Mouse (Mus musculus) small intestine, adult 2 months (tissue): ENCODE data around the gene Gtpbp8.

ENCODE experiments used
- CTCF ChIP-seq: fragments of 200-500 bp; IDR thresholded peaks from 2 replicates; pipeline ENCODE4 v1.5.1; 2012; ENCODE audit warnings: low read depth, mild to moderate bottlenecking, control low read depth, inconsistent platforms, low read length, moderate library complexity, mixed read lengths; ENCODE audit not compliant: insufficient replicate concordance, insufficient read length; ENCODE audit errors: extremely low read depth
- POLR2A ChIP-seq: fragments of 200-500 bp; IDR thresholded peaks from 2 replicates; pipeline ENCODE4 v1.6.1; 2012; ENCODE audit warnings: low read depth, mild to moderate bottlenecking, control low read depth, inconsistent platforms, low read length, moderate library complexity

GRCm38 (mm10) chr16:44773673-44774072 is 27.5 kb upstream of the Gtpbp8 start:
- TF ChIP-seq POLR2A (no peak), CTCF (no peak)
